Mouse (Mus musculus) G1E-ER4 (cell line): ENCODE measurements around the gene Lbhd1. TPM values are rescaled to one million over a fixed set of nuclear protein-coding genes. Genes with fewer than 3 reads are reported as not detected.

Source experiments
- GATA1 ChIP-seq: IDR thresholded peaks from one replicate; pipeline ENCODE4 v1.8.0; 2012; ENCODE audit warnings: low read length, inconsistent platforms
- polyA plus RNA-seq: library from polyadenylated mRNA; stranded (reverse); fragments of >175 nt; gene quantifications from 2 replicates; pipeline ENCODE4 v1.2.3, GENCODE M21; 2012

Lbhd1 gene
- polyA plus RNA-seq, 1 experiment = 0.46 TPM

GRCm38 (mm10) chr19:8929224-8930088, 45.9 kb downstream of the Lbhd1 start, which contains the start of the genes Rom1 and Eml3:
Gene Rom1, minus strand, starts transcription at chr19:8929356.
Gene Eml3, plus strand, starts transcription at chr19:8929552.
- TF ChIP-seq GATA1 = no peak

DNA sequence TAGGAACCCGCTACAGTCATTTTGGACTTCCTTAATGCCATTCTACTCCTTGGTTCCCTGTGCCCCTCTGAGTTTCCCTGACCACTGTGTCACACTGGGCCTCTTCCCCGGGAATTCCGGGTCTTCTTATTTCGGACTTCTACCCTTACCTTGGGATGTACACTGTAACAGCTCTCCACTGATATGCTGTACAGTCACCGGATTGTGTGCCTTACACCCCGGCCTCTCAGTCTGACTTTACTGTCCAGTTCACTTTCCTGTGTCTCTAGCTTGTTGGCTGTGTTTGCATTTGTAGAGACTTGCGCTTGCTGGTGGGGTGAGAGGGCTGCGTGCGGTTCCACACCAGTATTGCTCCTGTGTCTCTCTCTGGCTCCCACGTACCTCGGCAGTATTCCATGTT, 46.6 kb downstream of the Lbhd1 start:
- TF ChIP-seq GATA1 = no peak

GRCm38 (mm10) chr19:8930771-8931170, 47.2 kb downstream of the Lbhd1 start:
- TF ChIP-seq GATA1 = no peak

GRCm38 (mm10) chr19:8936736-8937135, 53.2 kb downstream of the Lbhd1 start:
- TF ChIP-seq GATA1 = no peak

DNA sequence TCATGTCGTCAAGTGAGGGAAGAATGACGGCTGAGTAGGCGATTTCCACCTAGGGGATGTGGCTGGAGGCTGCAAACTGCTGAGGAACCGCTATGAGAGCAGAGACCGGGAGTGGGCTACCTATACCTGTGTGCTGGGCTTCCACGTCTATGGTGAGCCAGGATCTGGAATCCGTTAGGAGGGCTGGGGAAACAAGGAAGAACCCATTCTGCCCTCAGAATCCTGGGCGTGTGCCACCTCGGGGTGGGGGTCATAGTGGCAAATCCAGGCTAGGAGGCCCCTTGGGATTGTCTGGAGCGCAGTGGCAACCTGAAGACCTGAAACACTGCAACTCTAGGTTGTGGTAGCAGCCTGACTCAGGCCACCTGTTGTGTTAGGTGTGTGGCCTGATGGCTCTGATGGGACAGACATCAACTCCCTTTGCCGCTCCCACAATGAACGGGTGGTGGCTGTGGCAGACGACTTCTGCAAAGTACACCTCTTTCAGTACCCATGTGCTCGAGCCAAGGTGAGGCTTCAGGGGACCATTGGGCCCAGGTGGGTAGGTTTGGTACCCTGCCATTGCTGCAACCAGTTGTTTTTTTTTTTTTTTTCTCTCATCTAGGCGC, 57.1 kb downstream of the Lbhd1 start:
- TF ChIP-seq GATA1 = no peak

DNA sequence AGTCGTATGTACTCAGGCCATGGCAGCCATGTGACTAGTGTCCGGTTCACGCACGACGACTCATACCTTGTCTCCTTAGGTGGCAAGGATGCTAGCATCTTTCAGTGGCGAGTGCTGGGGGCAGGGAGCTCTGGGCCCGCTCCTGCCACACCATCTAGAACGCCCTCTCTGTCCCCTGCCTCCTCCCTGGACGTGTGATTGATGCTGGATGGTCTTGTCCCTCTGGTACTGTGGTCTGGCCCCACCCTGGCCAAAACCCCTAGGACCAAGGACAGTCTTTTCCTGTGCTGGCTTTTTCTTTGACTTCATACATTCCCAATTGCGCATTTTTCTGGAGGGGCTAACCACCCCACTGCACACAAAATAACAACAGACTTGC, 57.6 kb downstream of the Lbhd1 start:
- no peak for TF ChIP-seq GATA1

- TF ChIP-seq GATA1 = no peak
These were observed 58.1 kb downstream of the Lbhd1 start, which contains the start of gene Mta2 for GRCm38 (mm10) chr19:8941515-8942217. Gene Mta2, plus strand, starts transcription at chr19:8941875.

Other genes starting within 250 kb of the Lbhd1 start
- gene Chrm1, start 219.9 kb upstream of the Lbhd1 start, polyA plus RNA-seq = 0.02 and 0.12 TPM in 2 replicates
- 180 and 242 TPM in 2 replicates for gene Slc3a2, start 160.4 kb upstream of the Lbhd1 start, polyA plus RNA-seq
- 45.8 and 52.0 TPM in 2 replicates for gene Wdr74, start 147.9 kb upstream of the Lbhd1 start, polyA plus RNA-seq
- 1.8 and 2.1 TPM in 2 replicates for gene 1700092M07Rik, start 143.0 kb upstream of the Lbhd1 start, polyA plus RNA-seq
- gene Stx5a, start 142.3 kb upstream of the Lbhd1 start, polyA plus RNA-seq = 13.4 and 17.1 TPM in 2 replicates
- 23.2 and 29.3 TPM in 2 replicates for gene Nxf1, start 126.7 kb upstream of the Lbhd1 start, polyA plus RNA-seq
- 3.6 and 4.5 TPM in 2 replicates for gene Tmem223, start 112.7 kb upstream of the Lbhd1 start, polyA plus RNA-seq
- 50.4 and 51.8 TPM in 2 replicates for gene Tmem179b, start 109.3 kb upstream of the Lbhd1 start, polyA plus RNA-seq
- gene Taf6l, start 97.3 kb upstream of the Lbhd1 start, polyA plus RNA-seq = 42.9 and 51.9 TPM in 2 replicates
- 8.1 and 8.9 TPM in 2 replicates for gene Polr2g, start 85.2 kb upstream of the Lbhd1 start, polyA plus RNA-seq
- gene Zbtb3, start 81.2 kb upstream of the Lbhd1 start, polyA plus RNA-seq = 1.4 and 1.9 TPM in 2 replicates
- 2.1 and 3.1 TPM in 2 replicates for gene Ttc9c, start 64.4 kb upstream of the Lbhd1 start, polyA plus RNA-seq
- gene Hnrnpul2, start 63.7 kb upstream of the Lbhd1 start, polyA plus RNA-seq = 100 and 147 TPM in 2 replicates
- gene AC129217.1, start 54.0 kb upstream of the Lbhd1 start, polyA plus RNA-seq = 110 and 157 TPM in 2 replicates
- gene Bscl2, start 46.3 kb upstream of the Lbhd1 start, polyA plus RNA-seq = 9.4 and 10.6 TPM in 2 replicates
- not detected in 2 replicates for gene Gng3, start 44.5 kb upstream of the Lbhd1 start, polyA plus RNA-seq
- not detected in 2 replicates for gene Lrrn4cl, start 33.0 kb upstream of the Lbhd1 start, polyA plus RNA-seq
- 262 and 324 TPM in 2 replicates for gene Ubxn1, start 12.2 kb upstream of the Lbhd1 start, polyA plus RNA-seq
- 63.4 and 71.1 TPM in 2 replicates for gene Uqcc3, start 2.8 kb upstream of the Lbhd1 start, polyA plus RNA-seq
- gene Gm49403, start 198 bp downstream of the Lbhd1 start, polyA plus RNA-seq = not detected in 2 replicates
- gene 1810009A15Rik, start 5.1 kb downstream of the Lbhd1 start, polyA plus RNA-seq = 63.6 and 93.2 TPM in 2 replicates
- gene Gm49416, start 5.2 kb downstream of the Lbhd1 start, polyA plus RNA-seq = 12.7 and 33.2 TPM in 2 replicates
- 50.3 and 53.9 TPM in 2 replicates for gene Ints5, start 9.3 kb downstream of the Lbhd1 start, polyA plus RNA-seq
- 45.9 and 48.4 TPM in 2 replicates for gene Ganab, start 14.3 kb downstream of the Lbhd1 start, polyA plus RNA-seq
- 110 and 120 TPM in 2 replicates for gene B3gat3, start 36.6 kb downstream of the Lbhd1 start, polyA plus RNA-seq
- 29.4 and 38.6 TPM in 2 replicates for gene Rom1, start 45.6 kb downstream of the Lbhd1 start, polyA plus RNA-seq
- 100 and 115 TPM in 2 replicates for gene Eml3, start 45.8 kb downstream of the Lbhd1 start, polyA plus RNA-seq
- gene Mta2, start 58.1 kb downstream of the Lbhd1 start, polyA plus RNA-seq = 75.9 and 85.0 TPM in 2 replicates
- 53.5 and 54.6 TPM in 2 replicates for gene Tut1, start 70.1 kb downstream of the Lbhd1 start, polyA plus RNA-seq
- 60.0 and 221 TPM in 2 replicates for gene Eef1g, start 83.3 kb downstream of the Lbhd1 start, polyA plus RNA-seq
- gene Ahnak, start 105.6 kb downstream of the Lbhd1 start, polyA plus RNA-seq = 0.31 and 1.3 TPM in 2 replicates
- gene Scgb1a1, start 204.2 kb downstream of the Lbhd1 start, polyA plus RNA-seq = not detected in 2 replicates